Mouse (Mus musculus) hindbrain, postnatal 0 days (tissue): ENCODE measurements around the gene Aqp12. TPM values are rescaled to one million over a fixed set of nuclear protein-coding genes. Genes with fewer than 3 reads are reported as not detected.
"Not testable (repeated sequence)": the region's sequence is repeated elsewhere in the genome, so short reads cannot be mapped to it uniquely, and the experiment has no call there.

Experiments used
- ATAC-seq: fragments of 200-750 bp; cut with Nextera tagmentation; 2 replicates; pipeline ENCODE4 v1.8.0; 2017; ENCODE audit warnings: mild to moderate bottlenecking, moderate TSS enrichment, moderate library complexity
- DNase-seq: peaks from one replicate; pipeline ENCODE4 v3.0.0-alpha.2; 2015; ENCODE audit warnings: low spot score
- H3K27ac ChIP-seq: fragments of 300-500 bp; sonication (generic); 2 replicates; pipeline ENCODE4 v1.5.1; 2014; ENCODE audit warnings: mild to moderate bottlenecking
- H3K27me3 ChIP-seq: fragments of 300-500 bp; sonication (generic); 2 replicates; pipeline ENCODE4 v1.6.1; 2014; ENCODE audit warnings: low read length, mixed read lengths; ENCODE audit not compliant: insufficient read depth
- H3K36me3 ChIP-seq: fragments of 300-500 bp; sonication (generic); 2 replicates; pipeline ENCODE4 v1.6.1; 2014; ENCODE audit warnings: low read length, mixed read lengths; ENCODE audit not compliant: insufficient read depth
- H3K4me1 ChIP-seq: fragments of 300-500 bp; sonication (generic); 2 replicates; pipeline ENCODE4 v1.6.1; 2014; ENCODE audit warnings: antibody characterized with exemption, low read length, mixed read lengths; ENCODE audit not compliant: insufficient read depth
- H3K4me2 ChIP-seq: fragments of 300-500 bp; sonication (generic); 2 replicates; pipeline ENCODE4 v1.6.1; 2014; ENCODE audit warnings: low read depth, mild to moderate bottlenecking, low read length, moderate library complexity, mixed read lengths
- H3K4me3 ChIP-seq: fragments of 300-500 bp; sonication (generic); 2 replicates; pipeline ENCODE4 v1.5.1; 2014; ENCODE audit warnings: low read length
- H3K9ac ChIP-seq: fragments of 300-500 bp; sonication (generic); replicated peaks from 2 replicates; pipeline ENCODE4 v1.6.1; 2014; ENCODE audit warnings: mild to moderate bottlenecking, low read length, moderate library complexity, mixed read lengths
- H3K9me3 ChIP-seq: fragments of 300-500 bp; sonication (generic); 2 replicates; pipeline ENCODE4 v1.6.1; 2016; ENCODE audit warnings: low read length, mixed read lengths
- CTCF ChIP-seq: IDR thresholded peaks from 2 replicates; pipeline ENCODE4 v1.5.1; 2016; ENCODE audit warnings: antibody characterized with exemption, control low read depth, low read depth
- WGBS: fragments of 180-500 bp; shearing (Covaris S2); extraction: QIAGEN DNeasy Blood & Tissue Kit; methylation state at CpG from one replicate; pipeline ENCODE4 v1.1.7; 2014; 5-methylcytosine and 5-hydroxymethylcytosine counted together
- polyA plus RNA-seq: library from polyadenylated mRNA; unstranded; fragments of >200 nt; fragmentation: Nextera tagmentation; extraction: Ambion mirVana; gene quantifications from 2 replicates; pipeline ENCODE4 v1.2.1, GENCODE M21; 2015
- total RNA-seq: library from RNA; depleted of rRNA; stranded (reverse); fragments of >200 nt; gene quantifications from 2 replicates; pipeline ENCODE4 v1.2.3, GENCODE M21; 2014; rRNA removed

The Aqp12 gene
- total RNA-seq: not detected in 2 replicates
- not detected in 2 replicates for polyA plus RNA-seq

DNA sequence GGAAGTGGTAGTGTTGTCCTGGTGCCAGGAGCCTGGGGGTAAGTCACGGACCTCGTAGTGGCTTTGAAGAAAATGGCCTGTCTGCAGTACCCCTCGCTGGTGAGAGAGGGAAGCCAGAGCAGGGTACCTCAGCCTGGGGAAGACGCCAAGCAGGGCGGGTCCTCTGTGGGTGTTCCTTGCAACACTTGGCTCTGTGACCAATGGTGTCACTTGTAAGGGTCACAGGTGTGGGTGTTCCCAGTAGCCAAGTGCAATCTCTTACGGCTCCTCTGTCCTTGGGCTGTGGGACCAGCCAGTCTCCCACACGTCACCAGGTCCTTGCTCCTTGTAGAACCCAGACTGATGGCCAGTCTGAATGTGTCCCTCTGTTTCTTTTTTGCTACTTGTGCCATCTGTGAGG lies at the start of gene Aqp12:
Gene Aqp12, plus strand, starts transcription at position 274 of the 400 bp plus-strand sequence.
- no peak within 1 kb of the TSS for H3K4me2 ChIP-seq
- no peaks in the 10 kb centered on the region for H3K9me3 ChIP-seq
- no peak within 1 kb of the TSS for H3K4me3 ChIP-seq
- no peak for TF ChIP-seq CTCF
- no peaks in the 10 kb centered on the region for H3K4me1 ChIP-seq
- H3K27ac ChIP-seq: no peak within 1 kb of the TSS
- no peak within 1 kb of the TSS for H3K9ac ChIP-seq
- H3K36me3 ChIP-seq: no peaks in the 10 kb centered on the region
- WGBS: 74% methylated on average over 7 of the region's 7 CpGs
- no peaks in the 10 kb centered on the region for H3K27me3 ChIP-seq
- DNase-seq (no peak), ATAC-seq (no peak)

DNA sequence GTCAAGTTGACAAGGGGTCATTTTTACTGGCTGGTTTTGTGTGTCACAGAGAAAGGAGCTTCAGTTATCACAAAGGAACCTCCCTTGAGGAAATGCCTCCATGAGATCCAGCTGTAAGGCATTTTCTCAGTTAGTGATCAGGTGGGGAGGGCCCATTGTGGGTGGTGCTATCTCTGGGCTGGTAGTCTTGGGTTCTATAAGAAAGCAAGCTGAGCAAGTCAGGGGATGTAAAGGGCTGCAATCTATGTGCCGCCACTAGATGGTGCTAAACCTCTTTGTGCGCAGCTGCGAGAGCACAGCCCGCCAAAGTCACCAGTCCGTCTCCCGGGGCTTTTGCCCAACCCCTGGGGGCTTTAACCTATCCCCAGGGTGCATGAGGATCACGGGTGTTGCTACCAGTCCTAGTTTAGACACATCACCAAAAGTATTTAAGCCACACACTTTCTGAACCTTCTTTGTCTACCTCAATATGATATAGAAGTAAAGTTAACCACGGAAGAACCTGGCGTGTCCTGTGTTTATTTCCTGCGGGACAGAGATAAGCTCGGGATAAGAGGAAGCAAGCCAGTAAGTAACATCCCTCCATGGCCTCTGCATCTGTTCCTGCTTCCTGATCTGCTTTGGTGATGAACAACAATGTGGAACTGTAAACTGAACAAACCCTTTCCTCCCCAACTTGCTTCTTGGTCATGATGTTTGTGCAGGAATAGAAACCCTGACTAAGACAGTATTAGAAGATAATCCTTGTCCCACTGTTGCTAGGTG lies 49.4 kb upstream of the Aqp12 start:
- H3K4me2 ChIP-seq: peak overlapping the region; percentile 21; the same call in 1 of the 2 replicates
- WGBS: 7% methylated on average over 11 of the region's 11 CpGs
- H3K4me3 ChIP-seq, H3K4me1 ChIP-seq, H3K27me3 ChIP-seq, H3K9ac ChIP-seq, H3K36me3 ChIP-seq, H3K27ac ChIP-seq, DNase-seq, H3K9me3 ChIP-seq: not testable (repeated sequence)
- ATAC-seq: peak; percentile 67; the same call in 1 of the 2 replicates
- TF ChIP-seq CTCF: peak; percentile 72

DNA sequence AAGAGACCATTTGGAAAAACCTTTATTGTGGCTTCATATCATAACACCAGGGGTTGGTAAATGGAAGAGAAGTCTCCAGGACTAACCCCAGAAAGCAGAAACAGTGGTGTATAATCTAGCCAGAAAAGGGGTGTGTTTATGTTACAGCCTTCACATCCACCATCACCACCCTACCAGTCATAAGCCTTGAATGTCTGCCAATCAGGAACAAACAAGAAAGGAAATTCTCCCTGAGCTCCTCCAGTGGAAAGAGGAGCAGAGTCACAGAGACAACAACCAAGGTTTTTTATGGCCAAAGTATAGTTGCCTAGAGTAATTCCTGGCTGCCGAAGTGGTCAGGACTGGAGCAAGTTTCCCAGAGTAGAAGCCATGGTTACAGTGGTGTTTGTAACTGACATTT lies 47.1 kb upstream of the Aqp12 start:
- Histone ChIP-seq H3K4me1 (no peaks in the 10 kb centered on the region), H3K27ac (no peak overlapping the region), H3K9ac (no peak overlapping the region), H3K9me3 (no peaks in the 10 kb centered on the region), H3K4me2 (no peak overlapping the region), H3K27me3 (no peaks in the 10 kb centered on the region), H3K4me3 (no peak overlapping the region), H3K36me3 (no peaks in the 10 kb centered on the region)
- 86% methylated on average over 1 of the region's 1 CpGs for WGBS
- DNase-seq: no peak
- no peak for TF ChIP-seq CTCF
- no peak for ATAC-seq

DNA sequence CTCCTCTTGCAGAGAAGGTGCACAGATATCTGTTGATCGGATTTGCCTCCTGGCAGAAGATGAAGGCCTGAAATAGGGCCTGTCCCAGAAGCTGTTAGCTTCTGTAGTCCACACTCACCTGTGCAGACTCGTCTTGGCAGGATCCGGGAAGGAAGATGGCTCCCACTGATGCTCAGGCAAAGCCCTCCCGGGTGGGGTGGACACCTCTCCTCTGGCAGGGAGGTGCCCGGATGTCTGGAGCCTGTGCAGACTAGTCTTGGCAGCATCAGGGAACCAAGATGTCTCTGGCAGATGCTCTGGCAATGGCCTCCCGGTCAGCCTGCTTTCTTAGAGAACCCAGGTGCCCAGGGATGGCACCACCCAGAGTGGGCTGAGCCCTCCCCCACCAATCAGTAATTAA lies 35.3 kb upstream of the Aqp12 start:
- H3K9me3 ChIP-seq, ATAC-seq, H3K4me2 ChIP-seq, H3K27ac ChIP-seq, H3K9ac ChIP-seq, H3K36me3 ChIP-seq, H3K4me3 ChIP-seq, H3K27me3 ChIP-seq, H3K4me1 ChIP-seq, DNase-seq: not testable (repeated sequence)
- WGBS: 87% methylated on average over 6 of the region's 6 CpGs

DNA sequence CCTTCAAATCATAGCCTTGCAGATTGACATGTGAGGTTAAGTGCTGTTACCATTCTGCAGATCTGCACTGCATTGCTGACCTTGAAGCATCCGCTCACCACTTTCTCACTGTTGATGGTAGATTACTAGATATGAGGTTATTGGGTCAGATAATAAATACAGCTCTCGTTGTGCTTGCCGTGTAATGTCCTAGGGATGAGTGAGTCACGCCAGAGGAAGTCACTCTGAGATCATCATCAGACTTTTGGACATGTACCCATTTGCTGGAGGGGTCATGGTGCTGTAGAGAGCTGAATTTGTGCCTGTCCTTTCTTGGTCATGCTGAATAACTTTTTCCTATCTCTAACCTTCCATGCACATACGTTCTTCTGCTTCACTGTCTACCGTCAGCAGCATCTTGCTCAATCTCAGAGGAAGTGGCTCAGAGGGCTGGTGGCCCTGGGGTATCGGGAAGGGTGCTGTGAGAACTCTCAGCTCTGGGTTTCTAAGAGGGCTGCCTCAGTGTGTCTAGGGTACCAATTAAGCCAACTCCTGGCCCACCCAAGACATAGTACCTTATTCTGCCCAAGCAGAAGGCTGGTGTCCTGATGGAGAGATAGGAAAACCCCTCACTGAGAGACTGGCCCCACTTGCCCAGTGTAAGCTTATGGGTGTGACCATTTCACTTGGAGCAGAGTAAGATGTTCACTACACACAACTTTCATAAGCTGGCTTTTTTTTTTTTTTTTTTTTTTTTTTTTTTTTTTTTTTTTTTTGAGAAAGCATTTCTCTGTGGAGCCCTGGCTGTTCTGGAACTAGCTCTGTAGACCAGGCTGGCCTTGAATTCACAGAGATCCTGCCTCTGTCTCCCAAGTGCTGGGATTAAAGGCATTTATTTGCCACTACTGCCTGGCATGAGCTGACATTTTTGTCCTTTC lies 34.0 kb upstream of the Aqp12 start:
- WGBS: 88% methylated on average over 7 of the region's 7 CpGs
- no peaks in the 10 kb centered on the region for H3K27me3 ChIP-seq
- 0 out of 2 replicates have a peak, but pooled peaks cover 2% of the 10 kb centered on the region for H3K4me1 ChIP-seq
- no peaks in the 10 kb centered on the region for H3K36me3 ChIP-seq
- H3K27ac ChIP-seq: no peak overlapping the region
- no peak for ATAC-seq
- no peaks in the 10 kb centered on the region for H3K9me3 ChIP-seq
- DNase-seq: no peak
- H3K9ac ChIP-seq: no peak overlapping the region
- no peak overlapping the region for H3K4me3 ChIP-seq
- no peak overlapping the region for H3K4me2 ChIP-seq
- TF ChIP-seq CTCF: no peak

DNA sequence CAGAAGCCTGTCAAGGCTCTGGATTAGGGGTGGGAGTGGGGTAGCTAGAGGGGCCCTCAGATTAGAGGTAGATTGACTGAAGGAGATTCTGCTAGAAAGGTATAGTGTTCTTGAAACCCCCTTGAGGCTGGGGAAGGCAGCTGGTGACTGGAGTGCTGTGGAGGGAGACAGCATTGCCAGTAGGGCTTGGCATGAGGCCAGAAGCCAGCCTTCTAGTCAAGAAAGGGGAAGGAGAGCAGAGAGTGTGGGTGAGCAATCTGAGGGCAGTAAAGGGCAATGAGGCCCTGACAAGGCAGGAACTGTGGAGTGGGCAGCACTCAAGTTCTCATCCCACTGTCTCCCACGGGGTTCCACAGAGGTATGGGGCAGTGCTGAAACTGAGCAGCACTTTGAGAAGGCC lies 33.3 kb upstream of the Aqp12 start:
- ATAC-seq (peak; percentile 47; the same call in 1 of the 2 replicates), DNase-seq (peak; percentile 75)
- Histone ChIP-seq H3K27me3 (no peaks in the 10 kb centered on the region), H3K4me2 (no peak overlapping the region), H3K4me3 (no peak overlapping the region), H3K27ac (no peak overlapping the region), H3K9me3 (no peaks in the 10 kb centered on the region), H3K9ac (no peak overlapping the region), H3K36me3 (no peaks in the 10 kb centered on the region), H3K4me1 (0 out of 2 replicates have a peak, but pooled peaks cover 2% of the 10 kb centered on the region)
- TF ChIP-seq CTCF: 0 out of 2 replicates have a peak, but pooled peaks have one; percentile 9
- 40% methylated on average over 1 of the region's 1 CpGs for WGBS
